ENCODE assay signal across 11 mouse cellular contexts in genomic region chr17:3556251-3556650, GRCm38 (mm10). TPM values are rescaled to one million over a fixed set of nuclear protein-coding genes. Genes with fewer than 3 reads are reported as not detected.
DNase-seq lines count a peak whose midpoint lies in the region; ATAC-seq lines count a peak whose summit lies in the region.
"Had no signal": no experiment of that assay in that cellular context is flagged by ENCODE, and none has a peak within 500 bp of the region (broad histone marks: within the 10 kb centered on the region; RNA-seq: fewer than 3 reads in every experiment).

No protein-coding gene starts in this region.

- peaks cover 22% of the 10 kb centered on the region for H3K4me1 ChIP-seq in heart, embryonic 13.5 days

- peaks cover 20% of the 10 kb centered on the region for H3K36me3 ChIP-seq in heart, embryonic 13.5 days
- H3K36me3 ChIP-seq: midbrain, embryonic 12.5 days had no signal

- ATAC-seq in heart, embryonic 13.5 days (ENCODE audit: extremely low read depth, insufficient number of reproducible peaks, low FRiP score, low TSS enrichment): no peak

- H3K9me3 ChIP-seq in heart, embryonic 13.5 days: no peaks in the 10 kb centered on the region
- H3K9me3 ChIP-seq: midbrain, embryonic 12.5 days had no signal

- intact Hi-C loops in gastrocnemius, postnatal 14 days (cut with DNase I; ENCODE audit: low total_unique reads): no loop called here

- WGBS in heart, embryonic 13.5 days: 37% methylated on average over 1 of the region's 1 CpGs

- H3K27me3 ChIP-seq in heart, embryonic 13.5 days (replicated peaks): no peaks in the 10 kb centered on the region
- H3K27me3 ChIP-seq: midbrain, embryonic 12.5 days had no signal

- no peak for DNase-seq in heart, adult 8-10 months (ENCODE audit: low spot score)
- DNase-seq in 416B (ENCODE audit: low read depth) (peak; percentile 10), liver (peak; percentile 19)
- peak; percentile 12 for DNase-seq in c-Kit-negative CD71-positive TER-119-positive erythroid progenitor cells, embryonic 14.5 days (ENCODE audit: low read depth, low spot score)
- no peak for DNase-seq in gastrocnemius, postnatal 14 days
- DNase-seq in urinary bladder, postnatal 10 days (ENCODE audit: low spot score): no peak
- DNase-seq in B cell, adult 2 months: no peak
- DNase-seq: heart, postnatal 14 days; thymus, postnatal 14 days had no signal

- peak overlapping the region; percentile 67 for H3K4me3 ChIP-seq in heart, embryonic 13.5 days

- peak overlapping the region; percentile 72 for H3K4me2 ChIP-seq in heart, embryonic 13.5 days

- no peak overlapping the region for H3K9ac ChIP-seq in heart, embryonic 13.5 days

- 0 out of 2 replicates have a peak overlapping the region, but pooled peaks have one; percentile 86 for H3K27ac ChIP-seq in heart, embryonic 13.5 days (replicated peaks)

RNA-seq across cellular contexts. Expression of gene Tfb1m, which starts 1.3 kb away (rescaled TPM):
- polyA plus RNA-seq in heart, embryonic 13.5 days (2015; fragmentation: Nextera tagmentation; extraction: Ambion mirVana): 16.2 and 17.5 TPM in 2 replicates
- total RNA-seq in heart, adult 8-10 months (2022): 10 to 100 TPM; 10.4 to 12.6 (median 11.9) TPM
- 1 to 10 TPM; 7.6 to 7.8 TPM for total RNA-seq in gastrocnemius, postnatal 14 days (2021)

RNA-seq across cellular contexts. Expression of gene Cldn20, which starts 23.9 kb away (rescaled TPM):
- polyA plus RNA-seq in heart, embryonic 13.5 days (2015; fragmentation: Nextera tagmentation; extraction: Ambion mirVana): not detected in 2 replicates
- not detected for total RNA-seq in heart, adult 8-10 months (2022)
- not detected for total RNA-seq in gastrocnemius, postnatal 14 days (2021)
- total RNA-seq: heart, postnatal 14 days had no signal
- polyA plus RNA-seq: midbrain, embryonic 12.5 days had no signal

Comparison
In these comparisons a context has a peak if more than half of its experiments do, and no peak if none do; other contexts are left out.
1. DNase-seq: peak in 416B (single experiment), c-Kit-negative CD71-positive TER-119-positive erythroid progenitor cells, embryonic 14.5 days (single experiment) and liver (single experiment); none in heart, adult 8-10 months (single experiment), gastrocnemius, postnatal 14 days (single experiment), urinary bladder, postnatal 10 days (single experiment) and B cell, adult 2 months (0 of 2).